Mouse (Mus musculus): Measurements from ENCODE around the gene Prr12. TPM values are rescaled to one million over a fixed set of nuclear protein-coding genes. Genes with fewer than 3 reads are reported as not detected.

The Prr12 gene
- polyA plus RNA-seq, 1 experiment from 2014 or later, result 5.6 TPM

DNA sequence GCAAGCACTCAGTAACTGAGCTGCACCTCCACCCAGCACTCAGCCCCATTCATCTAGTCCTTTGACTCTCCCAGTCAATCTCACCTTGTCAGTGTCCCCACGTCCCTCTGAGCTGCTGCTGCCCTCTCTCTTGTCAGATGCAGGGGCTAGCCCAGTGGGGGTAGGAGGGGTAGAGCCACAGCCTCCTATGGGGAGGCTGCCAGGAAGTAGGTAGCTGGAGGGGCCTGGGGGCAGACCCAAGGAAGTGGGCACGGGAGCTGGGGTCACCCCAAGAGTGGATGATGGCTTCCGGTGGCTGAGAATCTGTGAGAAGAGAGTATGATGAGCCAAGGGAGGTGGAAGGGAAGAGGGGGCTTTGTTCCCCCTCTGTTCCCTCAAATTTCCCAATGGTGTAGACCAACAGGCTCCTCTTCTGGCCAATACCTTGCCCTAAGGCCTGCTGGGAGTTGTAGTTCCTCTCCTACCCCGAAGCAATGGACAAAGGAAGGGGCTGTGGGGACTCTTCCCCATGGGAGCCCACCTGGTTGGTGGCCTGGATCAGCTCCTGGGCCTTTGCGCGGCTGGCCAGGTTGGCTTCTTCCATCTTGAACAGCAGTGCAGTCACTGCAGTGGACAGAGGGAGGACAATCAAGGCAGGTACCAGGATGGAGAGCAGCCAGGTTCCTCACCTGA, 47.2 kb downstream of the Prr12 start:
- H3K9ac ChIP-seq (ENCODE audit: low read length), result no peak overlapping the region
- 80% methylated on average over 6 of the region's 6 CpGs for WGBS
- no peak overlapping the region for H3K27ac ChIP-seq (ENCODE audit: low read length)
- H3K4me2 ChIP-seq (ENCODE audit: low read depth, low read length), result no peak overlapping the region
- ATAC-seq (replicated peaks; ENCODE audit: extremely low read depth, insufficient read depth, low FRiP score), result no peak
- H3K36me3 ChIP-seq (ENCODE audit: control insufficient read depth, insufficient read depth), result peaks cover 89% of the 10 kb centered on the region
- no peak overlapping the region for H3K4me3 ChIP-seq (ENCODE audit: low read length)
- H3K9me3 ChIP-seq (replicated peaks; ENCODE audit: control insufficient read depth, low read length), result no peaks in the 10 kb centered on the region
- H3K4me1 ChIP-seq (ENCODE audit: control insufficient read depth, insufficient read depth, low read length), result peaks cover 6% of the 10 kb centered on the region
- no peaks in the 10 kb centered on the region for H3K27me3 ChIP-seq (ENCODE audit: control insufficient read depth, insufficient read depth, low read length)

GRCm38 (mm10) chr7:45004546-45004945, 48.1 kb downstream of the Prr12 start:
- peak overlapping the region; percentile 35; the same call in 1 of the 2 replicates for H3K27ac ChIP-seq (ENCODE audit: low read length)
- peaks cover 13% of the 10 kb centered on the region for H3K4me1 ChIP-seq (ENCODE audit: control insufficient read depth, insufficient read depth, low read length)
- no peaks in the 10 kb centered on the region for H3K9me3 ChIP-seq (replicated peaks; ENCODE audit: control insufficient read depth, low read length)
- no peak for ATAC-seq (replicated peaks; ENCODE audit: extremely low read depth, insufficient read depth, low FRiP score)
- no peaks in the 10 kb centered on the region for H3K27me3 ChIP-seq (ENCODE audit: control insufficient read depth, insufficient read depth, low read length)
- H3K9ac ChIP-seq (ENCODE audit: low read length), result no peak overlapping the region
- H3K36me3 ChIP-seq (ENCODE audit: control insufficient read depth, insufficient read depth), result peaks cover 86% of the 10 kb centered on the region
- no peak overlapping the region for H3K4me3 ChIP-seq (ENCODE audit: low read length)
- H3K4me2 ChIP-seq (ENCODE audit: low read depth, low read length), result no peak overlapping the region
- WGBS, result 57% methylated on average over 3 of the region's 3 CpGs

DNA sequence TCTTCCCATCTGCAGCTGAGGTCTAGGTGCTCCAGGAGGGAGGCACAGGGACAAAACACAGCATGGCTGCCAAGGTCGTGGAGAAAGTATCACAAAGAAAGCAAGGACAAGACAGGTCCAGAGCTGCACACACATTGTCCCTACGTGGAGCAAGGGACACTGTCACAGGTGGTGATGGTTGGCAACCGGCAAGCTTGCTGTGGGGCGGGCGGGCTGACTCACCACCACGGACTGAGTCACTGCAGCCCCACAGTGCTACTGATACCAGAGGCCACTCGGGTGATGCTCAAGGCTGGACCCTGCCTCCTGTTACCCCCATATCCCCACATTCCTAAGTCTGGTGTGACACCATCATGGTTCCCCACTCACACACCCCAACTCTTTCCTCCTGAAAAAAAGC, 50.2 kb downstream of the Prr12 start:
- Histone ChIP-seq H3K36me3 (ENCODE audit: control insufficient read depth, insufficient read depth) (peaks cover 70% of the 10 kb centered on the region), H3K27me3 (ENCODE audit: control insufficient read depth, insufficient read depth, low read length) (no peaks in the 10 kb centered on the region), H3K4me1 (ENCODE audit: control insufficient read depth, insufficient read depth, low read length) (peaks cover 26% of the 10 kb centered on the region), H3K9me3 (replicated peaks; ENCODE audit: control insufficient read depth, low read length) (no peaks in the 10 kb centered on the region), H3K4me2 (ENCODE audit: low read depth, low read length) (no peak overlapping the region), H3K4me3 (ENCODE audit: low read length) (no peak overlapping the region), H3K9ac (ENCODE audit: low read length) (no peak overlapping the region), H3K27ac (ENCODE audit: low read length) (no peak overlapping the region)
- no peak for ATAC-seq (replicated peaks; ENCODE audit: extremely low read depth, insufficient read depth, low FRiP score)
- 73% methylated on average over 7 of the region's 7 CpGs for WGBS

- Histone ChIP-seq H3K9ac (ENCODE audit: low read length) (peak overlapping the region; percentile 34; the same call in 1 of the 2 replicates), H3K27ac (ENCODE audit: low read length) (0 out of 2 replicates have a peak overlapping the region, but pooled peaks have one; percentile 23), H3K36me3 (ENCODE audit: control insufficient read depth, insufficient read depth) (peaks cover 53% of the 10 kb centered on the region), H3K4me3 (ENCODE audit: low read length) (no peak overlapping the region), H3K4me1 (ENCODE audit: control insufficient read depth, insufficient read depth, low read length) (peaks cover 36% of the 10 kb centered on the region), H3K4me2 (ENCODE audit: low read depth, low read length) (no peak overlapping the region), H3K27me3 (ENCODE audit: control insufficient read depth, insufficient read depth, low read length) (no peaks in the 10 kb centered on the region), H3K9me3 (replicated peaks; ENCODE audit: control insufficient read depth, low read length) (no peaks in the 10 kb centered on the region)
- no peak for ATAC-seq (replicated peaks; ENCODE audit: extremely low read depth, insufficient read depth, low FRiP score)
- WGBS, result 82% methylated on average over 21 of the region's 21 CpGs
Observed at GRCm38 (mm10) chr7:45000539-45001114, 52.1 kb downstream of the Prr12 start.

- H3K27ac ChIP-seq (ENCODE audit: low read length), result peak overlapping the region; percentile 22; the same call in 1 of the 2 replicates
- no peak overlapping the region for H3K4me3 ChIP-seq (ENCODE audit: low read length)
- H3K27me3 ChIP-seq (ENCODE audit: control insufficient read depth, insufficient read depth, low read length), result no peaks in the 10 kb centered on the region
- peak overlapping the region; percentile 94 for H3K4me2 ChIP-seq (ENCODE audit: low read depth, low read length)
- H3K4me1 ChIP-seq (ENCODE audit: control insufficient read depth, insufficient read depth, low read length), result peaks cover 36% of the 10 kb centered on the region
- H3K9ac ChIP-seq (ENCODE audit: low read length), result no peak overlapping the region
- H3K9me3 ChIP-seq (replicated peaks; ENCODE audit: control insufficient read depth, low read length), result no peaks in the 10 kb centered on the region
- no peak for ATAC-seq (replicated peaks; ENCODE audit: extremely low read depth, insufficient read depth, low FRiP score)
- 41% methylated on average over 11 of the region's 11 CpGs for WGBS
- H3K36me3 ChIP-seq (ENCODE audit: control insufficient read depth, insufficient read depth), result peaks cover 55% of the 10 kb centered on the region
Observed at GRCm38 (mm10) chr7:44999753-45000152, 52.9 kb downstream of the Prr12 start.

DNA sequence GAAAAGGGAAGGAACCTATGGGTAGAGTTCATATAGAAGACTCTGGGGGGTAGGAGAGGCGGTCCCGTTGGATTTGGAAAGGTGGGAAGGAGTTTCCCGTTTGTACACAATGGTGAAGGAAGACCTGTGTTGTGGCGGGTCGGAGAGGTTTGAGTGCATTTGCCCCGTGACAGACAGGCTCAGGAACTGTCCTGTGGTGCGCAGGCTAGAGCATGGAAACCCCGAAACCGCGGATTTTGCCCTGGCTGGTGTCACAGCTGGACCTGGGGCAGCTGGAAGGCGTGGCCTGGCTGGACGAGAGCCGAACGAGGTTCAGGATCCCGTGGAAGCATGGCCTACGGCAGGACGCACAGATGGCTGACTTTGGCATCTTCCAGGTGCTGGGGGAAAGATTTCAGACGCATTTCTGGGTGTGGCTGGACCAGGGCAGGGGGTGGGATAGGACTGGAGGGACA, 54.2 kb downstream of the Prr12 start, which contains the start of gene Bcl2l12:
Bcl2l12 (minus strand) TSS at position 212 of the 455 bp plus-strand sequence.
- peak within 1 kb of the TSS; percentile 94 for H3K4me2 ChIP-seq (ENCODE audit: low read depth, low read length)
- 3% methylated on average over 18 of the region's 18 CpGs for WGBS
- H3K27ac ChIP-seq (ENCODE audit: low read length), result peak within 1 kb of the TSS; percentile 93
- no peak for ATAC-seq (replicated peaks; ENCODE audit: extremely low read depth, insufficient read depth, low FRiP score)
- no peaks in the 10 kb centered on the region for H3K9me3 ChIP-seq (replicated peaks; ENCODE audit: control insufficient read depth, low read length)
- no peaks in the 10 kb centered on the region for H3K27me3 ChIP-seq (ENCODE audit: control insufficient read depth, insufficient read depth, low read length)
- peak within 1 kb of the TSS; percentile 87 for H3K9ac ChIP-seq (ENCODE audit: low read length)
- H3K4me3 ChIP-seq (ENCODE audit: low read length), result peak within 1 kb of the TSS; percentile 75
- peaks cover 36% of the 10 kb centered on the region for H3K4me1 ChIP-seq (ENCODE audit: control insufficient read depth, insufficient read depth, low read length)
- H3K36me3 ChIP-seq (ENCODE audit: control insufficient read depth, insufficient read depth), result peaks cover 52% of the 10 kb centered on the region

GRCm38 (mm10) chr7:44997940-44998428, 54.7 kb downstream of the Prr12 start:
- Histone ChIP-seq H3K4me2 (ENCODE audit: low read depth, low read length) (peak overlapping the region; percentile 94), H3K4me1 (ENCODE audit: control insufficient read depth, insufficient read depth, low read length) (peaks cover 36% of the 10 kb centered on the region), H3K9me3 (replicated peaks; ENCODE audit: control insufficient read depth, low read length) (no peaks in the 10 kb centered on the region), H3K27me3 (ENCODE audit: control insufficient read depth, insufficient read depth, low read length) (no peaks in the 10 kb centered on the region), H3K9ac (ENCODE audit: low read length) (peak overlapping the region; percentile 87), H3K4me3 (ENCODE audit: low read length) (peak overlapping the region; percentile 75), H3K27ac (ENCODE audit: low read length) (peak overlapping the region; percentile 93), H3K36me3 (ENCODE audit: control insufficient read depth, insufficient read depth) (peaks cover 47% of the 10 kb centered on the region)
- no peak for ATAC-seq (replicated peaks; ENCODE audit: extremely low read depth, insufficient read depth, low FRiP score)
- 2% methylated on average over 15 of the region's 15 CpGs for WGBS

- H3K27me3 ChIP-seq (ENCODE audit: control insufficient read depth, insufficient read depth, low read length), result no peaks in the 10 kb centered on the region
- peak; percentile 91 for ATAC-seq (replicated peaks; ENCODE audit: extremely low read depth, insufficient read depth, low FRiP score)
- peaks cover 47% of the 10 kb centered on the region for H3K36me3 ChIP-seq (ENCODE audit: control insufficient read depth, insufficient read depth)
- peak within 1 kb of the TSS; percentile 87 for H3K9ac ChIP-seq (ENCODE audit: low read length)
- no peaks in the 10 kb centered on the region for H3K9me3 ChIP-seq (replicated peaks; ENCODE audit: control insufficient read depth, low read length)
- H3K27ac ChIP-seq (ENCODE audit: low read length), result peak within 1 kb of the TSS; percentile 93
- under 1% methylated on average over 43 of the region's 43 CpGs for WGBS
- peaks cover 36% of the 10 kb centered on the region for H3K4me1 ChIP-seq (ENCODE audit: control insufficient read depth, insufficient read depth, low read length)
- peak within 1 kb of the TSS; percentile 75 for H3K4me3 ChIP-seq (ENCODE audit: low read length)
- peak within 1 kb of the TSS; percentile 94 for H3K4me2 ChIP-seq (ENCODE audit: low read depth, low read length)
Observed at GRCm38 (mm10) chr7:44997231-44997939, 55.3 kb downstream of the Prr12 start, which contains the start of gene Irf3. Irf3 (plus strand) TSS chr7:44997648.

Measured in heart, embryonic 16.5 days (tissue).